Mouse (Mus musculus) MEL (cell line): ENCODE results near the gene Myo18b.

Experiments used
- CTCF ChIP-seq, 3 experiments: IDR thresholded peaks in 2 of 3; conservative IDR thresholded peaks in 1 of 3; 2 replicates each; pipeline ENCODE4 v1.5.1; 2011 to 2012; ENCODE audit warnings: low read length in 3 of 3, low read depth in 2 of 3, mild to moderate bottlenecking in 2 of 3, improper control_type of control experiment in 1 of 3, inconsistent platforms in 1 of 3, mixed read lengths in 1 of 3, moderate library complexity in 1 of 3; ENCODE audit not compliant: control insufficient read depth in 1 of 3, insufficient read depth in 1 of 3, poor library complexity in 1 of 3, severe bottlenecking in 1 of 3
- ELF1 ChIP-seq: IDR thresholded peaks from 2 replicates; pipeline ENCODE4 v1.6.1; 2014; ENCODE audit warnings: low read depth, mild to moderate bottlenecking, inconsistent platforms, low read length, improper control_type of control experiment, moderate library complexity
- KAT2A ChIP-seq: conservative IDR thresholded peaks from 2 replicates; pipeline ENCODE4 v1.6.1; 2012; ENCODE audit warnings: low read depth, low read length, improper control_type of control experiment, inconsistent platforms
- MAZ ChIP-seq: IDR thresholded peaks from 2 replicates; pipeline ENCODE4 v1.6.1; 2012; ENCODE audit warnings: low read depth, mild to moderate bottlenecking, inconsistent platforms, low read length, improper control_type of control experiment
- POLR2A ChIP-seq, 2 experiments: IDR thresholded peaks; 2 replicates each; pipeline ENCODE4 v1.6.1; 2011 to 2012; ENCODE audit warnings: low read length in 2 of 2, mild to moderate bottlenecking in 2 of 2, control low read depth in 1 of 2, improper control_type of control experiment in 1 of 2, low read depth in 1 of 2, moderate library complexity in 1 of 2; ENCODE audit not compliant: control insufficient read depth in 1 of 2, insufficient read depth in 1 of 2, poor library complexity in 1 of 2

GRCm38 (mm10) chr5:112671961-112672360, 224.2 kb downstream of the Myo18b start:
- no peak for TF ChIP-seq POLR2A (IDR thresholded peaks at IDR 0.05; ENCODE audit: control insufficient read depth in 1 of 2, insufficient read depth in 1 of 2, low read depth in 1 of 2, low read length in 2 of 2, poor library complexity in 1 of 2)
- TF ChIP-seq KAT2A = no peak
- TF ChIP-seq ELF1 = no peak
- no peak for TF ChIP-seq CTCF (IDR thresholded peaks at IDR 0.05 in 2 of 3, conservative IDR thresholded peaks at IDR 0.05 in 1 of 3; ENCODE audit: control insufficient read depth in 1 of 3, insufficient read depth in 1 of 3, low read depth in 2 of 3, low read length in 3 of 3, poor library complexity in 1 of 3, severe bottlenecking in 1 of 3)
- TF ChIP-seq MAZ = no peak
